Mouse (Mus musculus) neural tube, embryonic 13.5 days (tissue): ENCODE measurements around the gene Pth1r. TPM values are rescaled to one million over a fixed set of nuclear protein-coding genes. Genes with fewer than 3 reads are reported as not detected.

ENCODE experiments used
- ATAC-seq: fragments of 200-750 bp; cut with Nextera tagmentation; 2 replicates; pipeline ENCODE4 v1.8.0; 2017; ENCODE audit warnings: low read depth, mild to moderate bottlenecking, moderate TSS enrichment, moderate library complexity
- H3K27ac ChIP-seq: fragments of 300-500 bp; sonication (generic); replicated peaks from 2 replicates; pipeline ENCODE4 v1.5.1; 2015; ENCODE audit warnings: moderate library complexity, mild to moderate bottlenecking, inconsistent platforms
- H3K27me3 ChIP-seq: fragments of 300-500 bp; sonication (generic); 2 replicates; pipeline ENCODE4 v1.6.1; 2015; ENCODE audit warnings: mild to moderate bottlenecking, inconsistent platforms
- H3K36me3 ChIP-seq: fragments of 300-500 bp; sonication (generic); 2 replicates; pipeline ENCODE4 v1.6.1; 2015; ENCODE audit warnings: mild to moderate bottlenecking, inconsistent platforms
- H3K4me1 ChIP-seq: fragments of 300-500 bp; sonication (generic); replicated peaks from 2 replicates; pipeline ENCODE4 v1.6.1; 2015; ENCODE audit warnings: inconsistent platforms
- H3K4me2 ChIP-seq: fragments of 300-500 bp; sonication (generic); 2 replicates; pipeline ENCODE4 v1.6.1; 2015; ENCODE audit warnings: inconsistent platforms, mild to moderate bottlenecking, moderate library complexity
- H3K4me3 ChIP-seq: fragments of 300-500 bp; sonication (generic); 2 replicates; pipeline ENCODE4 v1.5.1; 2015; ENCODE audit warnings: mild to moderate bottlenecking, inconsistent platforms
- H3K9ac ChIP-seq: fragments of 300-500 bp; sonication (generic); 2 replicates; pipeline ENCODE4 v1.6.1; 2015; ENCODE audit warnings: moderate library complexity, mild to moderate bottlenecking, inconsistent platforms
- H3K9me3 ChIP-seq: fragments of 300-500 bp; sonication (generic); 2 replicates; pipeline ENCODE4 v1.6.1; 2016; ENCODE audit warnings: inconsistent platforms
- WGBS: fragments of 180-500 bp; shearing (Covaris S2); methylation state at CpG from one replicate; pipeline ENCODE4 v1.1.7; 2015; 5-methylcytosine and 5-hydroxymethylcytosine counted together
- polyA plus RNA-seq: library from polyadenylated mRNA; unstranded; fragments of >200 nt; fragmentation: Nextera tagmentation; extraction: Ambion mirVana; gene quantifications from 2 replicates; pipeline ENCODE4 v1.2.1, GENCODE M21; 2015

The Pth1r gene
- 17.6 and 20.2 TPM in 2 replicates for polyA plus RNA-seq

DNA sequence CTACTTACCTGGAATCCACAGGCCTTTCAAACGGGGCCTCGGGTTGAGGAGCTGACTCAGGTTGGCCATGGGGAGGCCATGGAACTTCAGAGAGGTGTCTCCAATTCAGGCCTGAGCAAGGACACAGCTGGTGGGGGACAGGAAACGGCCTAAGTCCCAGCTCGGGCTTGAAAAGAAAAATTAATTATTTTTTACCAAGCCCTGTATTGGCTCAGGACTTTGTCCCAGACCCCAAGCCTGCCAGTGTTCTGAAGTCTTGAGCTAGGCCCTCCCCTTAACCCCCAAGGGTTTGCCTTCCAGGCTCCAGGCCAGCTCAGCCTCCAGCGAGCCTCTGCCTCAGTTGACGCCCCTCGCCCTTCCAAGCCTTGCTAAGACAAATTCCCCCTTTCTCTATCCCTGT is at the start of gene Pth1r:
Pth1r (minus strand) TSS at position 185 of the 400 bp plus-strand sequence.
- 53% methylated on average over 7 of the region's 7 CpGs for WGBS
- ATAC-seq, result no peak
- peaks cover 11% of the 10 kb centered on the region for H3K4me1 ChIP-seq
- H3K9me3 ChIP-seq, result no peaks in the 10 kb centered on the region
- no peak within 1 kb of the TSS for H3K27ac ChIP-seq
- no peaks in the 10 kb centered on the region for H3K36me3 ChIP-seq
- no peak within 1 kb of the TSS for H3K9ac ChIP-seq
- H3K4me2 ChIP-seq, result no peak within 1 kb of the TSS
- H3K4me3 ChIP-seq, result no peak within 1 kb of the TSS
- peaks cover 19% of the 10 kb centered on the region for H3K27me3 ChIP-seq

DNA sequence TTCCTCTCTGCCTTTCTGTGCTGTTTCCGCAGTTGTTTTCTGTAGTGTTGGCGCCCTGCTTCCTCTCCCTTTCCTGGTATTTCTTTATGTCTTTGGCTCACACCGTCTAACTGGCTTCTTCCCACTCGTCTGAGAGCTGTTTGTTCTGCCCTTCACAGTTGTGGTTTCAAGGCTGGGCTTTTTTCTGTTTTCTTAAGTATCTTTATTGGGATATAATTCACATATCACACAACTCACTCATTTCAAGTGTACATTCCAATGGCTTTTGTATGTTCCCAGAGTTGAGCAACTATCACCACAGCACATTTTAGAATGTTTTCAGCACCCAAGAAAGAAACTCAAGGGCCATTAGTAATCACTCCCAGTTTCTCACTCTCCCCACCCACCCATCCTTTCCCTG is 43.5 kb upstream of the Pth1r start:
- Histone ChIP-seq H3K9ac (no peak overlapping the region), H3K4me2 (no peak overlapping the region), H3K4me1 (no peaks in the 10 kb centered on the region), H3K36me3 (no peaks in the 10 kb centered on the region), H3K27me3 (no peaks in the 10 kb centered on the region), H3K4me3 (no peak overlapping the region), H3K27ac (no peak overlapping the region), H3K9me3 (no peaks in the 10 kb centered on the region)
- no peak for ATAC-seq
- WGBS, result 73% methylated on average over 4 of the region's 4 CpGs

DNA sequence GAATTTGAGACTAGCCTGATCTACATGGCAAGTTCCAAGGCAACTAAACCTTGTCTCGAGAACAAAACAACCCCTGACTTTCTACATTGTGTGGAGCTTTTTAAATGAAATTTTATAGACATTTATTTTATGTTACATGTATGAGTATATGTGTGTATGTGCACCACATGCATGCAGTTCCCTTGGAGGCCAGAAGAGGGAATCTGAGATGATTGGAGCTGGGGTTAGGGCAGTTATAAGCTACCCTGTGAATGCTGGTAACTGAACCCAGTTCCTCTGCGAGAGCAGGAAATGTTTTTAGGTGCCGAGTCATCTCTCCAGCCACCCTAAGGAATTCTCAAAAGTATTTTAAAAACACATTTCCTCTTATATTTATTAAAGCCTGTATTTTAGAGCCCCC is 41.2 kb upstream of the Pth1r start:
- no peak for ATAC-seq
- 89% methylated on average over 3 of the region's 3 CpGs for WGBS
- Histone ChIP-seq H3K4me3 (no peak overlapping the region), H3K27me3 (no peaks in the 10 kb centered on the region), H3K36me3 (no peaks in the 10 kb centered on the region), H3K4me2 (no peak overlapping the region), H3K4me1 (no peaks in the 10 kb centered on the region), H3K9ac (no peak overlapping the region), H3K27ac (no peak overlapping the region), H3K9me3 (no peaks in the 10 kb centered on the region)

DNA sequence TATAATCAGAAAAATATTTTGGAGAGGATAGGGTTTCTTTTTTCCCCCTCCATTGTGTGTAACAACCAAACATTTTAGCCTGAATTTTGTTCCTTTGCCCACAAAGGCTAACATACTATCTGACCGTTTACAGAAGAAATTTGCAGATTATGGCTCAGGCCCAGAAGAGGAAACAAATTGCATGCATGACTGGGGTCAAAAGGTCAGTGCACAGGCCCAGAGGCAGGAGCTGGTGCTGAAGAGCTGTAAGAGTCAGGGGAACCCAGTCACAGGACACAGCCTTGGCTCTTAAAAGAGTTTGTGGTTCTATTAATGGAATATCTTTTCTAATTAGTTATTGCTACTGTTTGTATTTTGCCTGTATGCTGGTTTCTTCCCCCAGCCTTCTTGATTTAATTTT is 36.7 kb upstream of the Pth1r start:
- ATAC-seq, result no peak
- no peaks in the 10 kb centered on the region for H3K27me3 ChIP-seq
- H3K27ac ChIP-seq, result no peak overlapping the region

DNA sequence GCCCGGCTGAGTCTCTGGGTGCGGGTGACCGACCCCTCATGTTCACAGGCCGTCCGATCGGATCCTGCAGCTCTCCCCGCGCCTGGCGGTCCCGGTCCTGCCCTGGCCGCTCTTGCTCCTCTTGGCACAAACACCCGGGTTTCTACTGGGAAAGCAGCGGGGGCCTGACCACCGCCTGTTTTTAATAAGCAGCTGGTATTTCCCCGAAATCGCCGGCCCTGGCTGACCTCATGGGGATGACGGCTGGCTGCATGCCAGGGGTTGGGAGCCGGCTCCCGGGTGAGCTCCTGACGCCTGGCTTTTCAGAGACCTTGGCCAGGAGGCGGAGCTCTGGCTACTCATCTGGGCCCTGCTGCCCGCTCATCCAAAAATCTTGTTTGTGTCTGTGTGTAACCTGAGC is 34.8 kb upstream of the Pth1r start:
- peak; percentile 70 for ATAC-seq
- 1% methylated on average over 23 of the region's 23 CpGs for WGBS
- H3K27me3 ChIP-seq, result no peaks in the 10 kb centered on the region
- H3K4me2 ChIP-seq, result peak overlapping the region; percentile 69
- H3K4me1 ChIP-seq, result peaks cover 15% of the 10 kb centered on the region
- peak overlapping the region; percentile 81 for H3K27ac ChIP-seq
- H3K9ac ChIP-seq, result peak overlapping the region; percentile 83
- H3K36me3 ChIP-seq, result no peaks in the 10 kb centered on the region
- H3K4me3 ChIP-seq, result peak overlapping the region; percentile 50
- H3K9me3 ChIP-seq, result no peaks in the 10 kb centered on the region

More for the DNA sequence above, 36.7 kb upstream of the Pth1r start:
- H3K9ac ChIP-seq, result no peak overlapping the region
- H3K4me1 ChIP-seq, result peaks cover 15% of the 10 kb centered on the region
- H3K4me2 ChIP-seq, result no peak overlapping the region
- H3K36me3 ChIP-seq, result no peaks in the 10 kb centered on the region
- 32% methylated on average over 1 of the region's 1 CpGs for WGBS
- no peaks in the 10 kb centered on the region for H3K9me3 ChIP-seq
- H3K4me3 ChIP-seq, result no peak overlapping the region

DNA sequence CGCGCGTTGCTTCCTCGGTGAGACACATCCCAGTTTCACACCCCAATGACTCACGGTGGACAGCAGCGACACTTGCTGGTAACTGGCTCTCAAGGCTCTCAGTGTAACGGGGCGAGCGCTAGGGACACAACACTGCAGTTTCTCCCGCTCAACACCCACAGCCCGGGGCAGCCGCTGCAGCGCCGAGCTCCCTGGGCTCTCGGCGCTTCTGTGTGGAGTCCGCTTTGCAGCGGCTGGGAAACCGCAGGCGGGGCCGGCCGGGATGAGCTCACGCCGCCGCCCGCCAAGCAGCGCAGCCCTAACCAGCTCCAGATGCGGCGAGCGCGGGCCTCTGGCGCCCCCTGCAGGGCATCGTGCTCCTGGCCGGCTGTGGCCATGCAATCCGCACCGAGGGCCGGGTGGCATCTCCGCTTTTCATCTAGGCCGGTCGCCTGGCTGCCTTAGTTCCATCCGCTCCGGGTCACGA is 34.3 kb upstream of the Pth1r start:
- ATAC-seq, result peak; percentile 97
- Histone ChIP-seq H3K9me3 (no peaks in the 10 kb centered on the region), H3K27me3 (no peaks in the 10 kb centered on the region), H3K4me2 (peak overlapping the region; percentile 69), H3K9ac (peak overlapping the region; percentile 83), H3K4me3 (peak overlapping the region; percentile 50), H3K36me3 (no peaks in the 10 kb centered on the region), H3K27ac (peak overlapping the region; percentile 81), H3K4me1 (peaks cover 15% of the 10 kb centered on the region)
- under 1% methylated on average over 36 of the region's 43 CpGs for WGBS

DNA sequence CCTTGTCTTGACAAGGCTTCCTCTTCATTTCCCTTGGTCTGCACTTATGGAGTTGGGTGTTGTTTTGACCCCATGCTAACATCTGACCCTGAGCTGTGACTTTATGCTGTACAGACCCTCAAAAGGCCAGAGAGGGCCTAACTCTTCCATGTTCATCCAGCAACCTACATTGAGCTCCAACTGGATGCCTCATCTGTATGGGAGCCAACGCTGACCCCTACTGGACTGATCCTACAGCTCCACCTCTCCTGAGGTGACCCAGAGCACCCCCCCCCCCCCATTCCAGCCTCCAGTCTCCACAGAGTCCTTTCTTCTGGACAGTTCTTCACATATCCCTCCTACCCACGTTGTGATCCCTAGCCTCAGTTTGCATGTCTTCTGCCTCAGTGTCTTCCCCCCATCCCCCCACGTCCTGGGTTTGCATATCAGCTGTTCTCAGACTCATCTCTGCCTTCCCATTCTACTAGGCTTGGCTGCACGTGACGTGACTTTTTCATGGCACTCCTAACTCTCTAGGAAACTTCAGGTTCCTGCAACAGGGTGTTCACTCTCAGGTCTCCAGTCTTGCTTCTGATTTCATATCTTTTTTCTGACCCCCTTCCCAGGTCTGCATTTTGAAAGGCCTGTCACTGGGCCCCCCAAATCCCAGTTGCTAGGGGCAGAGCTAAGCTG is 32.4 kb upstream of the Pth1r start:
- Histone ChIP-seq H3K9me3 (no peaks in the 10 kb centered on the region), H3K9ac (no peak overlapping the region), H3K27ac (no peak overlapping the region), H3K4me1 (peaks cover 15% of the 10 kb centered on the region), H3K4me3 (no peak overlapping the region), H3K4me2 (no peak overlapping the region), H3K36me3 (no peaks in the 10 kb centered on the region), H3K27me3 (no peaks in the 10 kb centered on the region)
- WGBS, result 59% methylated on average over 5 of the region's 5 CpGs
- no peak for ATAC-seq

DNA sequence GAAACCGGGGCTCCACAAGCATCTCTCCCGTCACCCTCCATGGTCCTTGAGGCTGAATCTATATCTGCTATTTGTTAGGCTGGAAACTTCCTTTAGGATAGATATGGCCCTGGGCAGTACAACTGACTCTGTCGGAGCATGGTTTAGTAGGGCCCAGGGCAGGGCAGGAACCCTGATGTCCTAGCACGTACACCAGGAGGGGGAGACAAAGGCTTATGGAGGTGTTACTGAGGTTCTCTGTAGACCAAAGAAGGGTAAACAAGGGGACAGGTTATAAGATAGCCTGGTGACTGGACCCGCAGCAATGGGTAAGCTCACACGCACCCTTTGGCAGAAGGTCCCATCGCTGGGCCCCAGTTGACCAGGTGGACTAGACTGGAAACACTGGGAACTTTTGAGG is 31.6 kb upstream of the Pth1r start:
- no peaks in the 10 kb centered on the region for H3K9me3 ChIP-seq
- no peak overlapping the region for H3K4me3 ChIP-seq
- WGBS, result 87% methylated on average over 7 of the region's 7 CpGs
- no peak for ATAC-seq
- H3K36me3 ChIP-seq, result no peaks in the 10 kb centered on the region
- H3K4me1 ChIP-seq, result peaks cover 15% of the 10 kb centered on the region
- no peak overlapping the region for H3K4me2 ChIP-seq
- no peak overlapping the region for H3K27ac ChIP-seq
- H3K27me3 ChIP-seq, result no peaks in the 10 kb centered on the region
- no peak overlapping the region for H3K9ac ChIP-seq

DNA sequence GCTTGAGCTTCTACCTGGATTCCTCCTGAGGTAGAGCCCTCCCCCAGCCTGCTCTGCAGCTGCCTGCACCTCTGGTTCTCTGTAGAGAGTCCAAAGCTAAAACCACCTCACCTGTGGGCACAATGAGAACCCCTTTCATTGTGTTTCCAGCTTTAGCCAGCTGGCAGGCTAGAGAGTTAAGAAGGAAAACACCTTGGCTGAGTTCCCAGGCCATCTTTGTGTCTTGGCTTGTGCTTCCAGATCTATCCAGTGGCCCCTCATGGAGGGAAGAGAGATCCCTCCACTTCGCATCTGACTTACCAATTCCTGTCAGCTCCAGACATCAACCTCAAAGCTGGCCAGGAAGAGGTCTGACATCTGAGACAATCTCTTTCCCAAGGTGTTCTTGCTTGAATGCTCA is 31.2 kb upstream of the Pth1r start:
- no peaks in the 10 kb centered on the region for H3K9me3 ChIP-seq
- H3K4me1 ChIP-seq, result peaks cover 15% of the 10 kb centered on the region
- 88% methylated on average over 1 of the region's 1 CpGs for WGBS
- no peaks in the 10 kb centered on the region for H3K36me3 ChIP-seq
- no peak overlapping the region for H3K4me2 ChIP-seq
- H3K27me3 ChIP-seq, result no peaks in the 10 kb centered on the region
- no peak for ATAC-seq
- no peak overlapping the region for H3K9ac ChIP-seq
- no peak overlapping the region for H3K4me3 ChIP-seq
- H3K27ac ChIP-seq, result no peak overlapping the region

DNA sequence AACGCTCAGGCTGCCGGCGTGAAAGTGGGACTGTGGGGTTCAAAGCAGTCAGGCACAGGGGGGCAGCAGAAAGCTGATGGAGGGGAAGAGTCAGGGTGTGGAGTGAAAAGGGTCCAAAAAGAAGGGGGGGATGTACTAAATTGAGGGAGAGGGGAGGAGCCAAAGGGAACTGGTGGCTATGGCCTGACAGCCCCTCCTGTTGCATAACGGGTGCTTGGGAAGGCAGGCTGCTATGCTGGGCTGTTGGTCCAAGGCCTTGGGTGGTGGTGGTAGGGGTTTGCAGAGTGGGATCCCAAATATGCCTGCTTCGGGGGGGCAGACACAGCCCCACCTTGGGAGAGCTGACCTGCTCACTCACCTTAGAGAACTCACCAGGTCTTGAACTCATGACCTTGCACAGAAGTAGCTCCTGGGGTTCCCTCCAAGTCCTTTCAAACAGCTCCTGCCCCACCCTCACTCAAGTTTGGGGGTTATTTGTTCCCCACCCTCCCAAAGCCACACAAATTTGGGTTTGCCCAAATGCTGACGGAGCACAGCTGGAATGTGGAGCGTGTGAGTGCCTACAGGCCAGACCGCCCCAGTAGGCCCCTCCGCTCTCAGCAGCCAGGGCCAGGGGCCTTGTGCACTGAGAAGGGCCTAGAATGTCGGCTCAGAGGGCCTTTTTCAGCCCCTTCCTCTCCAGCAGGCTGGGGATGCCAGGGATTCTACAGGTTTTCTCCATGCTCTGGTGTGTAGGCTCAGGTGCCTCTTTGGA is 28.5 kb upstream of the Pth1r start:
- no peak overlapping the region for H3K27ac ChIP-seq

DNA sequence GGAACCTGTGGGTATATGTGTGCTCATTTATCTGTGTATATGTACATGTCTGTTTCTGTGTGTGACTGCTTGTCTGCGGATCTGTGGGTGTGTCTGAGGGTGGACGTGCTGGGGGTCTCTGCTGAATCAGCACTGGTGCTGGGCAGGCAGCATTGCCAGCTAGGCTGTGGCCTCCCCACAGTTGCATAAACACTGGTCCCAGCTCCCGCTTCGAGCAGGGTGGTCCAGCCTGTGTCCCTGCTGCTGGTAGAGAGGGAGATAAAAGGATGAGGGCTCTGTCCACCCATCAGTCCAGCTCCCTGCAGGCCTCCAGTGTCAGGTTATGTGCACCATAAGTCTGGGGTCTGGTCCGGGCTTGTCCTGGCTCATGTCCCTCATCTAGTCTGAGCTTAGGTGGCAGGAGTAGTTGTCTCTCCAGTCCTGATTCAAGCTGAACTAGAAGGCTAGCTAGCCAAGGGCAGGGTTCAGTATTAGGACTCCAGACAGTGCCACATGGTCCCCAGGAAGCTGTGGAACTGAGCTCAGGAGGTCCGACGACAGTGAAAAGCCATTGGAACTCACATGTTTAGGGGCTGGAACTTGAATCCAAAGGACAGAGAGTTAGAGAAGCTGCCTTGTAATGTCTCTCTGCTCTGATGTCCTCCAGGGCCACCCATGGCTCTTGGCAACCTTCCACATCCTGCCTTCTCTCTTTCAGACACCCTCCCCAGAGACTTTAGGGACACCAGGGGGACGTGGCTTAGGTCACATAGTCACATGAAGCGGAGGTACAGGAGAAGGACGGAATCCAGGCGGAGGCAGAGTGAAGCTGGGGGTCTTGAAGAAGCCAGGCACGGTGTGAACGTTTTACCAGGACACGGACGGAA is 27.7 kb upstream of the Pth1r start:
- 74% methylated on average over 15 of the region's 15 CpGs for WGBS
- Histone ChIP-seq H3K4me2 (no peak overlapping the region), H3K27ac (0 out of 2 replicates have a peak overlapping the region, but pooled peaks have one; percentile 18), H3K36me3 (no peaks in the 10 kb centered on the region), H3K9ac (no peak overlapping the region), H3K9me3 (no peaks in the 10 kb centered on the region), H3K27me3 (no peaks in the 10 kb centered on the region), H3K4me3 (no peak overlapping the region), H3K4me1 (no peaks in the 10 kb centered on the region)
- ATAC-seq, result no peak

More for the DNA sequence above, 28.5 kb upstream of the Pth1r start:
- Histone ChIP-seq H3K4me2 (no peak overlapping the region), H3K9ac (no peak overlapping the region), H3K4me3 (no peak overlapping the region), H3K9me3 (no peaks in the 10 kb centered on the region), H3K4me1 (peaks cover 2% of the 10 kb centered on the region), H3K36me3 (no peaks in the 10 kb centered on the region), H3K27me3 (no peaks in the 10 kb centered on the region)
- ATAC-seq, result no peak
- WGBS, result 81% methylated on average over 10 of the region's 10 CpGs

DNA sequence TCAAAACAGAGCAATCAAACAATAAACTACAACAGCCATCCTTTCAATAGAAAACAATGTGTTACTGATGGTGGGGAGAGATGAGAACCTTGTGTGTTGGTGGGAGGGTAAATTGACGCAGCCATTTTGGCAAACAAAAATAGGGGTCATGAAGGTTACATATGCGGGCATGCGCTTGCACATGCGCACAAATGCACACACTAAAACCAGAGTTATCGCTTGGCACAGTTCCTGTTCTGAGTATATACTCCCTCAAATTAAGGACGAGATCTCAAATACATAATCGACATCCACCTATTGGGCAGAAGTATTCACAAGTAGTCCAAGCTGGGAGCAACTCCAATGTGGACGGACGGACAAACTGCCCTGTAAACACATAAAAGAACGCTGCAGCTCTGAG is 25.4 kb upstream of the Pth1r start:
- 94% methylated on average over 10 of the region's 10 CpGs for WGBS
- H3K4me1 ChIP-seq, result no peaks in the 10 kb centered on the region
- no peak overlapping the region for H3K4me3 ChIP-seq

More for the DNA sequence above, 25.4 kb upstream of the Pth1r start:
- Histone ChIP-seq H3K9me3 (no peaks in the 10 kb centered on the region), H3K27me3 (no peaks in the 10 kb centered on the region), H3K36me3 (no peaks in the 10 kb centered on the region), H3K9ac (no peak overlapping the region), H3K4me2 (no peak overlapping the region), H3K27ac (no peak overlapping the region)
- ATAC-seq, result no peak
